In the genomic region with DNA sequence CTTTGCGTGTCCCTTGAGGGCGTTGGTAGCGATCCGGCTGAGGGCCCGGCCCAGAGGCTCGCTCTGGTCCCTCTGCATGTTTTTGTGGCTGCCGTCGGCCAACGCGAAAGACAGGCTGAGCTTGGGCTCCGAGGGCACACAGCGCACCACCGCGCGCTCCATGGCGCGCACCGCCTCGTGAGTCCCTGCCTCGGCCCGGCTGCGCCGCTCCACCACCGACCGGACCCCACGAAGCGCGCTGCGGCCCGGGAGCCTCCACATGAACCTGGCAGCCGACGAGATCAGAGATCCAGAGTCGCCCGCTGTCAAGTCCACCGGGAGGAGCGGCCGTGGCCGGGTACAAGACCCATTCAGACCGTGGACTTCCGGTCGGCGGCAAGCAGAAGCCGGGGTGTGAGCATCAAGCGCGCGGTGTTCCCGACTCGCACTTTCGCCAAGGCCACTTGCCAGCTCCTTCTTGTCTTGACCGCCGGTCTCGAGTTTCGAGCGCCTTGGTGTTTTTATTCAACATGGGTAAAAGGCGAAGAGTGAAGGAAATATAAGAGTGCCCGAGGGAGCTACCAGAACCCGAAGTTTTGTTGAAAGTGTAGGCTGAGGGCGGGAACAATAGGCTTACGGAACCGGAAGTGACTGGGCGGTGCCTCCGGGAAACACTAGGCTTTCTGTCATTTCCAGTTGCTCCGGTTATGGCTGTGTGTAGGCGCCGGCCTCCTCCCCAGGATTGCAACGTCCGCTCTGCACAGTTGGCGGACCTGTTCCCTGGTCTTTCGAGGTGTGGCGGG, we compare ENCODE assay signal across 7 mouse cellular contexts. TPM values are rescaled to one million over a fixed set of nuclear protein-coding genes. Genes with fewer than 3 reads are reported as not detected.
DNase-seq lines count a peak whose midpoint lies in the region; ATAC-seq and TF ChIP-seq lines count a peak whose summit lies in the region.

A gene (minus strand): TSS at position 592 of the 782 bp plus-strand sequence.

- peak; percentile 89 for TF ChIP-seq POLR2A in small intestine, adult 2 months (IDR thresholded peaks at IDR 0.05; ENCODE audit: low read depth, low read length)

- intact Hi-C loops in left cerebral cortex, postnatal 4 days (cut with DNase I), result loop anchor here (10.0 kb wide), 2 partner anchors 265 to 425 kb away; no protein-coding TSS in a partner anchor

- H3K27me3 ChIP-seq in embryonic facial prominence, embryonic 10.5 days (replicated peaks; ENCODE audit: low read depth, poor library complexity, severe bottlenecking), result no peaks in the 10 kb centered on the region
- no peaks in the 10 kb centered on the region for H3K27me3 ChIP-seq in intestine, postnatal 0 days (replicated peaks; ENCODE audit: control insufficient read depth, insufficient read depth, low read length)
- H3K27me3 ChIP-seq in midbrain, embryonic 12.5 days, result no peaks in the 10 kb centered on the region
- no peaks in the 10 kb centered on the region for H3K27me3 ChIP-seq in small intestine, adult 2 months (ENCODE audit: control insufficient read depth, insufficient read depth, low read length)

- peak within 1 kb of the TSS; percentile 98 for H3K4me3 ChIP-seq in embryonic facial prominence, embryonic 10.5 days
- peak within 1 kb of the TSS; percentile 89 for H3K4me3 ChIP-seq in intestine, postnatal 0 days (ENCODE audit: low read depth, low read length)
- peak within 1 kb of the TSS; percentile 91 for H3K4me3 ChIP-seq in midbrain, embryonic 12.5 days
- peak within 1 kb of the TSS; percentile 85 for H3K4me3 ChIP-seq in small intestine, adult 2 months (ENCODE audit: low read depth, low read length)

- peak; percentile 89 for ATAC-seq in intestine, postnatal 0 days
- peak; percentile 91 for ATAC-seq in midbrain, embryonic 12.5 days (ENCODE audit: low FRiP score, low read depth)

- H3K4me2 ChIP-seq in intestine, postnatal 0 days (replicated peaks; ENCODE audit: low read depth), result peak within 1 kb of the TSS; percentile 94
- H3K4me2 ChIP-seq in midbrain, embryonic 12.5 days (replicated peaks), result peak within 1 kb of the TSS; percentile 97

- peak; percentile 87 for DNase-seq in adrenal gland, postnatal 10 days
- peak; percentile 88 for DNase-seq in embryonic facial prominence, embryonic 10.5 days (ENCODE audit: low spot score)
- peak; percentile 86 for DNase-seq in gonadal fat pad, adult 2 months (ENCODE audit: low read depth)
- peak; percentile 82 for DNase-seq in left cerebral cortex, postnatal 4 days

- H3K9ac ChIP-seq in intestine, postnatal 0 days (ENCODE audit: low read depth, low read length), result peak within 1 kb of the TSS; percentile 81
- peak within 1 kb of the TSS; percentile 80 for H3K9ac ChIP-seq in midbrain, embryonic 12.5 days (replicated peaks)

- peak within 1 kb of the TSS; percentile 96 for H3K27ac ChIP-seq in embryonic facial prominence, embryonic 10.5 days (replicated peaks)
- H3K27ac ChIP-seq in intestine, postnatal 0 days (ENCODE audit: low read depth, low read length), result peak within 1 kb of the TSS; percentile 90
- peak within 1 kb of the TSS; percentile 86 for H3K27ac ChIP-seq in midbrain, embryonic 12.5 days (replicated peaks)
- peak within 1 kb of the TSS; percentile 89 for H3K27ac ChIP-seq in small intestine, adult 2 months (ENCODE audit: insufficient read depth, low read depth, low read length)

- H3K36me3 ChIP-seq in embryonic facial prominence, embryonic 10.5 days (replicated peaks), result peaks cover 21% of the 10 kb centered on the region
- peaks cover 14% of the 10 kb centered on the region for H3K36me3 ChIP-seq in intestine, postnatal 0 days (ENCODE audit: control insufficient read depth, insufficient read depth)
- peaks cover 18% of the 10 kb centered on the region for H3K36me3 ChIP-seq in midbrain, embryonic 12.5 days
- H3K36me3 ChIP-seq in small intestine, adult 2 months (ENCODE audit: control insufficient read depth, insufficient read depth, low read length), result peaks cover 13% of the 10 kb centered on the region

- H3K4me1 ChIP-seq in embryonic facial prominence, embryonic 10.5 days, result peaks cover 30% of the 10 kb centered on the region
- peaks cover 5% of the 10 kb centered on the region; the same call in 1 of the 2 replicates for H3K4me1 ChIP-seq in intestine, postnatal 0 days (replicated peaks; ENCODE audit: control insufficient read depth, insufficient read depth, low read length)
- H3K4me1 ChIP-seq in midbrain, embryonic 12.5 days, result peaks cover 37% of the 10 kb centered on the region
- H3K4me1 ChIP-seq in small intestine, adult 2 months (ENCODE audit: control insufficient read depth, insufficient read depth, insufficient read length, low read length), result 0 out of 2 replicates have a peak, but pooled peaks cover 2% of the 10 kb centered on the region

- H3K9me3 ChIP-seq in embryonic facial prominence, embryonic 10.5 days, result no peaks in the 10 kb centered on the region
- no peaks in the 10 kb centered on the region for H3K9me3 ChIP-seq in intestine, postnatal 0 days (ENCODE audit: control insufficient read depth)
- H3K9me3 ChIP-seq in midbrain, embryonic 12.5 days, result no peaks in the 10 kb centered on the region

- TF ChIP-seq CTCF in intestine, postnatal 0 days (IDR thresholded peaks at IDR 0.05; ENCODE audit: low read depth), result no peak
- no peak for TF ChIP-seq CTCF in small intestine, adult 2 months (IDR thresholded peaks at IDR 0.05; ENCODE audit: extremely low read depth, insufficient read length, insufficient replicate concordance, low read depth, low read length)

- WGBS in embryonic facial prominence, embryonic 10.5 days, result under 1% methylated on average over 70 of the region's 70 CpGs
- under 1% methylated on average over 70 of the region's 70 CpGs for WGBS in intestine, postnatal 0 days
- under 1% methylated on average over 70 of the region's 70 CpGs for WGBS in midbrain, embryonic 12.5 days
- WGBS in small intestine, adult 2 months, result under 1% methylated on average over 70 of the region's 70 CpGs

RNA-seq across cellular contexts. Expression of the gene that starts here (rescaled TPM):
- total RNA-seq in adrenal gland, postnatal 10 days (2021), result 1 to 10 TPM; 7.5 to 8.5 TPM
- 11.6 and 12.5 TPM in 2 replicates for polyA plus RNA-seq in embryonic facial prominence, embryonic 10.5 days (2016; fragmentation: Nextera tagmentation; extraction: Ambion mirVana)
- 5.5 and 5.6 TPM in 2 replicates for polyA plus RNA-seq in gonadal fat pad, adult 2 months (2012; rRNA removed)
- polyA plus RNA-seq in intestine, postnatal 0 days (2015; fragmentation: Nextera tagmentation; extraction: Ambion mirVana), result 6.9 and 7.6 TPM in 2 replicates
- total RNA-seq in left cerebral cortex, postnatal 4 days (2021), result 10 to 100 TPM; 12.0 to 13.5 TPM
- polyA plus RNA-seq in midbrain, embryonic 12.5 days (2016; fragmentation: Nextera tagmentation; extraction: Ambion mirVana), result 12.1 and 12.9 TPM in 2 replicates
- 4.2 and 5.3 TPM in 2 replicates for polyA plus RNA-seq in small intestine, adult 2 months (2012; rRNA removed)

Comparison
In these comparisons a context has a peak if more than half of its experiments do, and no peak if none do; other contexts are left out.
1. Peak in every context shown above with its lines: DNase-seq, ATAC-seq, H3K4me3 ChIP-seq and H3K27ac ChIP-seq.